Mouse (Mus musculus) bone marrow, adult 2 months (tissue): Measurements from ENCODE around the gene Lgi2.

Source experiments
- CTCF ChIP-seq: fragments of 200-500 bp; IDR thresholded peaks from 2 replicates; pipeline ENCODE4 v1.5.1; 2011; ENCODE audit warnings: low read length, control low read depth; ENCODE audit not compliant: control insufficient read depth, insufficient read depth
- POLR2A ChIP-seq: fragments of 200-500 bp; IDR thresholded peaks from 2 replicates; pipeline ENCODE4 v1.6.1; 2011; ENCODE audit warnings: low read depth, mild to moderate bottlenecking, control low read depth, low read length, borderline replicate concordance; ENCODE audit not compliant: control insufficient read depth

GRCm38 (mm10) chr5:52543770-52544169 is 22.5 kb downstream of the Lgi2 start:
- TF ChIP-seq POLR2A = no peak
- TF ChIP-seq CTCF = no peak
